Mouse (Mus musculus) central nervous system, embryonic 18 days (tissue): ENCODE results near the gene Kif3c. TPM values are rescaled to one million over a fixed set of nuclear protein-coding genes. Genes with fewer than 3 reads are reported as not detected.

Experiments
- polyA plus RNA-seq: library from polyadenylated mRNA; depleted of rRNA; stranded (reverse); fragments of >200 nt; gene quantifications from 2 replicates; pipeline ENCODE4 v1.2.3, GENCODE M21; 2012; rRNA removed

Kif3c gene
- polyA plus RNA-seq = 111 and 115 TPM in 2 replicates

DNA sequence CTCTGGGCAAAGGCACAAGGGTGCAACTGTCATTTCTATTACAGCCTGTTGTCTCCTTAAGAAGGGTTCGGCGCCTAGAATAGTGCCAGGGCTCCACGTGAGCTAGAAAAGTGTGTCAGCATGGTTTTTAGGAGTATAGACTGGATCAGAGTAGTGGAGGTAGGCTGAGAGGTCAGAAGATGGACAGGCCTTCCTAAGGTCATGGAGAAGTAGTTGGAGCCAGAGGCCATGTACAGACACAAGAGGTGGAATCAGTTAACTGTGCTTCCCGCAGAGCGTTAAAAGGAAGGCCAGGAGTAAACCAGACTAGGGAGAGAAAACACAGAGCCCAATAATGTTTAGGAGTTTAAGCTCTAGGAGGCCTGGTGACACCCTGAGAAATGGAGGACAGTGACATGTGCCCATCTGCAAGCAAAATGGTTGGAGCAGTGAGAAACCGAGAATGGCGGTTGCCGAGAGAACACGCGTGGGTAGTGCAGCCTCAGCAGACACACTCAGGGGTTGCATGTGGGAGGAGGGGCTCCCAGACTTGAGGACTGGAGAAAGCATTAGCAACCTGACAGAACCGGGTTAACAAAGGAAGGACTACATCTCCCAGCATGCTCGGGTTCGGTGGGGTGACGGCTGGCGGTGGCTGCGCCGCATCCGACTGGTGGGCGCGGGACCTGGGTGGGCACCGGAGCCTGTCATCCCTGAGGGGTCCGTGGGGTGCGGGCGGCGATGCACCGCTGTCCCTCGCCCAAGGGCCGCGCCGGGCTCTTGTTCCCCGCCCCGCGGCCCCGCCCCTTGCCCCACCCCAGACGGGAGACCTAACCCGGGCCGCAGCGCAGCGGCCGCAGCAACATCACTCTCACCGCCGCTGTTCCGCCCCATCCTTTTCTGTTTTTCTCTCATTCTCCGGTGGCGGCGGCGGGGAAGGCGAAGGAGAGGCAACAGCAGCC lies at the start of gene Kif3c:
Gene Kif3c (plus strand): TSS at position 625 of the 941 bp plus-strand sequence.

GRCm38 (mm10) chr12:3426530-3427034 lies 61.6 kb downstream of the Kif3c start, which contains the start of gene Asxl2:
Gene Asxl2, plus strand, starts transcription at chr12:3426857.

Other genes with a start within 250 kb of the Kif3c start
- 170 and 172 TPM in 2 replicates for gene Rab10, start 55.2 kb upstream of the Kif3c start, polyA plus RNA-seq
- 9.9 and 10.3 TPM in 2 replicates for gene Asxl2, start 61.7 kb downstream of the Kif3c start, polyA plus RNA-seq
- gene Dtnb, start 207.2 kb downstream of the Kif3c start, polyA plus RNA-seq = 62.9 and 63.3 TPM in 2 replicates